Mouse (Mus musculus): ENCODE measurements around the gene Mapk8ip2.

Gene Mapk8ip2

GRCm38 (mm10) chr15:89452906-89453864 is 528 bp upstream of the Mapk8ip2 start:
- no peak for DNase-seq

DNA sequence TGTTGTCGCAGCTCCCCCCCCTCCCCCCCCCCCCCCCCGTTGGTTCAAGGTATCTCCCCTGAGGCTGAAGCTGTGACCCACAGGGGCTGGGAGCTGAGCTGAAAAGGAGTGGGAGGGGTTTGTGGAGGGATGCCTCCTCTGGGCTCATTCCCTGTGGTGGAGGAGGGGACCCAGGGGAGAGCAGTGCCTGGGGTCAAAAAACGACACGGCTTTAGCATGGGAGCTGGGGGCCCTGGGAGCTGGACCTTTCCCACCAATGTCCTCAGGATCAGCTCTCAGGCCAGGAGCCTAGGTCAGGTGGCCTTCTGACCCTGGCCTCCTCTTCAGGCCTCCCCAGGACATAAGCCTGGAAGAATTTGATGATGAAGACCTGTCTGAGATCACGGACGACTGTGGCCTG is 1.1 kb downstream of the Mapk8ip2 start:
- DNase-seq = no peak

DNA sequence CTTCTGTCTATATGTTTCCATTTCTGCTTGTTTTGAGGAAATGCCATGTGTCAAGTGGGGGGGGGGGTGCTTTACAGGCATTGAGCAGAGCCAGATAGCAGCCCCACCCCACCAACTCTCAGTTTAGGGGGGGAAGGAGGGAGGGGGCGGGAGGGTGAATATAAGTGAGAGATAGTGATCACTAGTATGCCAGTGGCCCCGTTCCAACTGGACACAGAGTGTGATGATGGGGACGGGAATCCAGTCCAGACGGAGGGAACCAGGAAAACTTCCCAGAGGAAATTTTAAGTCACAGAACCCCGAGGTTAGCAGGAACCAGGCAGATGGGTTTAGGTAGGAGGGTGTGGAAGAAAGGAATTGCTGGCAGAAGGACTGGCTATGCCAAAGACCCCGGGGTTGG is 1.9 kb downstream of the Mapk8ip2 start:
- DNase-seq = no peak

- no peak for DNase-seq
Measured at GRCm38 (mm10) chr15:89458942-89459341, 5.2 kb downstream of the Mapk8ip2 start.

- DNase-seq = no peak
Measured at GRCm38 (mm10) chr15:89459821-89460220, 6.1 kb downstream of the Mapk8ip2 start.

DNA sequence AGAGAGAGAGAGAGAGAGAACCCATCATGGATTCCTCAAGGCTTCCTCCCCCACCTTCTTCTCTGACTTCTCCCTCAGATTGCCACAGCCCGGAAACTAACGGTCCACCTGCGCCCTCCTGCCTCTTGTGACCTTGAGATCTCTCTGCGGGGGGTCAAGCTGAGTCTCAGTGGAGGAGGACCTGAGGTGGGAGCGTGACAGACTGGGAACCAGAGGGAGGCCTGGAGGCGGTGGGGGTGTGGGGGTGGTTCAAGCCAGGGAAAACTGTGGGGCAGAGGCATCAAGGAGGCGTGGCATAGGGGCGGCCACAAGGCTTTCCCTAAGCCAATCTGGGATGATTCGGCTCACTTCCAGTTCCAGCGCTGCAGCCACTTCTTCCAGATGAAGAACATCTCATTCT is 6.6 kb downstream of the Mapk8ip2 start:
- DNase-seq = peak in 1 of 2 experiments; percentile 56

DNA sequence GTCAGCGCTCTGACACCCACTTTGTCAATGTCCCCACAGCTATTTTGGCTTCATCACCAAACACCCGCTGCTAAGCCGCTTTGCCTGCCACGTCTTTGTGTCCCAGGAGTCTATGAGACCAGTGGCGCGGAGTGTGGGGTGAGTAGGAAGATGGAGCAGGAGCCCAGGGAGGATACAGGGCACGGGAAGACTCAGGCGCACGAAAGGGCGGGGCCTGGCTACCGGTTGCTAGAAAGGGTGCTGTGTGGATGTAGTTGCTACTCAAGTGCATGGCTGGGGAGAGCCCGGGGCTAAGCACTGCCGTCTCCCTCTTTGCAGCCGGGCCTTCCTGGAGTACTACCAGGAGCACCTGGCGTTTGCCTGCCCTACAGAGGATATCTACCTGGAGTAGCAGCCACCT is 7.6 kb downstream of the Mapk8ip2 start:
- no peak for DNase-seq

GRCm38 (mm10) chr15:89462176-89462575 is 8.5 kb downstream of the Mapk8ip2 start:
- no peak for DNase-seq

DNA sequence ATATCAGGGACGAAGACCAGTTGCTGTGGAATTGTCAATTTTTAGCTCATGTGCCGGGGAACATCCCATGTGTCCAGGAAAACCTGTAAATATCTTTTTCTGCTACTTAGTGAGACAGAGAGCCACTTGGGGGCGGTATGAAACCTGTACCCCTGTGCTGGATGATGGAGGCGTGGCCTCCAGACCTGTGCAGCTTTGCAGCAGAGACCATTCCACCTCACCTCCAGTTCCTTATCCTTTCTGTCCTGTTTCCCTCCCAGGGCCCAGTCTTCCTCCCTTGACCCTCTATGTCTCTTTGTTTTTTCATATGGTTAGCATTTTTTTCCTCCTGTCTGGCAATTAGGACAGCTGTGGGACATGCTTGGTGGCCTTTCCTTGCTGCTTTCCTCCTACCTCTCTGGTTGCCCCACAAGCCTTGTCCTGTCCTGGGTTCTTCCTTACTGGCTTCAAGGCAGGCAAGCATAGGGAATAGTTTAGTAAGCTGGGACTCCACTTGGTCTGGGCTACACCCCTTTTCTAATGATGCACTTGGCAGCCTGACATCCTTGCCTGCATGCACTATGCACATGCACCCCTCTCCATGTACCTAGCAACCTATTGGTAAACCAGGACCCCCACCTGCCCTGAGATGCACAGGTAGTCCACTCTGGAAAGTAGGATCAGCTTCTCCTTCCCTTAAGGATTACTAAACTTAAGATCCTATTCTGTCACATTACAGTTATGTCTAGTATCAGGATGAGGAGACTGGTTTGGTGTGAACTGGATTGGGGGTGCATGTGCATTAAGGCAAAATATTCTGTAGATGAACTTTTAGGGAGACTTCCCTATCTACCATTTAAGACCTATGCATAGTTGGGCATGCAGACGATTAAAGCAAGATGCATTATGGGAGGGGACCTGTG is 9.9 kb downstream of the Mapk8ip2 start:
- no peak for DNase-seq

DNA sequence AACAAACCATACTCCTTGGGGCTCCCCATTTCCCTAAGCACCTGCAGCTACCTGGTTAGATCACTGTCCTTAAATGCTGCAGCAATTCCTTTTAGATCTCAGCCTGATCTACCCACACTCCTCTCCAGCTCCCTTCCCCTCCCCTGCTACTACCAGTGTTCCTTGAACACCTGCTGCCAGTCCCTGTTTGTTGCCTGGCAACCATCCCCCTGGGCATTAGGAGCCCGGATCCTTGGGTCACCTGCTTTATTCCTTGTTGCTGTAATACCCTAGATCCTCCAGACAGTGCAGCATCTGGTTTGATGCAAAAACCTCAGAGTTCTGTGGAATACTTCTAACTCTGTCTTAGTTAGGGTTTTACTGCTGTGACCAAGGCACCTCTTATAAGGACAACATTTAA is 11.3 kb downstream of the Mapk8ip2 start:
- DNase-seq = no peak

GRCm38 (mm10) chr15:89468577-89468976 is 14.9 kb downstream of the Mapk8ip2 start:
- peak in 1 of 2 experiments; percentile 46 for DNase-seq

- DNase-seq = no peak
Measured at GRCm38 (mm10) chr15:89471476-89471875, 17.8 kb downstream of the Mapk8ip2 start.

- no peak for DNase-seq
Measured at GRCm38 (mm10) chr15:89473370-89473769, 19.7 kb downstream of the Mapk8ip2 start.

DNA sequence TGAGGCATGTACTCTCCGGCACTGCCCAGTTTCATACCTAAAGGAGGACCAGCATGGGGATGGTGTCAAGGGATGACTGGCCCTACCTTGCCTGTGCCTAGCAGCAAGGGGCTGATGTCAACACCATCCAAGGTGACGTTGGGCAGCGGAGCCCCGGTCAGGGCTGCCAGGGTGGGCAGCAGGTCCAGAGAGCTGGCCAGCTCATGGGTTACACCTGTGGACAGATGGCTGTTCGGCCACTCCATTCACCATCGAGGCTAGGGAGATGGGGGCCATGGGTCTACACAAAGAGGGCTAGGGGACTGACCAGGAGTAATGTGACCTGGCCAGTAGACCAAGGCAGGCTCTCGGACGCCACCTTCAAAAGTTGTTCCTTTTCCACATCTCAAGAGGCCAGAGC is 20.2 kb downstream of the Mapk8ip2 start:
- no peak for DNase-seq

GRCm38 (mm10) chr15:89474596-89475292 is 21.0 kb downstream of the Mapk8ip2 start:
- DNase-seq = no peak

DNA sequence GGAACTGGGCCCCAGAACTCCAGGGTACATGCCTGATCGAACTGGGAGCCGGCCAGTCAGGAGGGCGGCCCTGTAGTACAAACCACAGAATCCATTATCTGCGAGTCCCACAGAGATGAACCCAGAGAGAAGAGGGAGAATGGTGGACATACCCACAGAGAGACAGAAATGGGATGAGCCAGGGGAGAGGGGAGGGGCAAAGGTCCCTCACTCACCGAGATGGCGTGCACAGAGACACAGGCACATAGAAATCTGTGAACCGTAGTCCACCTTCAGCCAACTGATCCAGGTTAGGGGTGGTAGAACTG is 21.5 kb downstream of the Mapk8ip2 start:
- no peak for DNase-seq

GRCm38 (mm10) chr15:89475611-89476474 is 22.1 kb downstream of the Mapk8ip2 start:
- peak; percentile 93 to 96 for DNase-seq

GRCm38 (mm10) chr15:89476475-89476815 is 22.7 kb downstream of the Mapk8ip2 start:
- DNase-seq = no peak

- DNase-seq = no peak
Measured at GRCm38 (mm10) chr15:89477091-89477491, 23.4 kb downstream of the Mapk8ip2 start, which contains the start of gene Arsa. TSS of gene Arsa (minus strand) at chr15:89477425.

DNA sequence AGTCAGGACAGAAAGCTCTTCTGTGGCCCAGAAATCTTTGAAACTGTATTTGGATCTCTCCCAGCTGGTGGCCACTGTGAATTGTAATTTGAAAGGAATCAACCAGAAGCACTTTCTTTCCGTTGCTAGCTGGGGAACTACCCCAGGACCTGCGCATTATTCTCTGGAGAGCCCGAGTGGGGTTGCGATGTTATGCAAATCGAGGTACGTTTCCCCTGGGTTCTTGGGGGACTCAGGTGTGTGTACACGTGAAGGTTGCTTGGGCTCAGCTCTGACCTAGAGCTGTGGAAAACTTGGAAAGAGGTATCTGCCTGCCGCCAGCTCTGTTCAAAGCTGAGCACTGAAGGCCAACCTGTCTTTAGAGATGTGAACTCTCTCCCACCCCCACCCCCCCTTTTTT is 24.1 kb downstream of the Mapk8ip2 start:
- no peak for DNase-seq

- DNase-seq = no peak
Measured at GRCm38 (mm10) chr15:89478622-89479021, 24.9 kb downstream of the Mapk8ip2 start.

GRCm38 (mm10) chr15:89480584-89480983 is 26.9 kb downstream of the Mapk8ip2 start:
- peak; percentile 78 to 80 for DNase-seq

Data from cerebellum, postnatal 36 days (tissue).